Mouse (Mus musculus): ENCODE results near the gene Cd164l2. TPM values are rescaled to one million over a fixed set of nuclear protein-coding genes. Genes with fewer than 3 reads are reported as not detected.

Cd164l2 gene
- total and polyA plus RNA-seq, 2 experiments from 2014 or later = 4.6 to 6.1 TPM

- WGBS = 2% methylated on average over 31 of the region's 31 CpGs
- ATAC-seq (no peak), DNase-seq (no peak)
- no peak for TF ChIP-seq CTCF (IDR thresholded peaks at IDR 0.05; ENCODE audit: low read depth)
- Histone ChIP-seq H3K4me2 (ENCODE audit: low read depth) (peak overlapping the region; percentile 48), H3K27me3 (ENCODE audit: insufficient read depth, low read length) (peaks cover 29% of the 10 kb centered on the region), H3K9me3 (ENCODE audit: low read length) (no peaks in the 10 kb centered on the region), H3K27ac (ENCODE audit: low read depth, low read length) (no peak overlapping the region), H3K4me1 (ENCODE audit: insufficient read depth) (no peaks in the 10 kb centered on the region), H3K9ac (peak overlapping the region; percentile 48; the same call in 1 of the 2 replicates), H3K4me3 (ENCODE audit: low read depth, low read length) (peak overlapping the region; percentile 33), H3K36me3 (ENCODE audit: insufficient read depth) (no peaks in the 10 kb centered on the region)
Observed at GRCm38 (mm10) chr4:133251214-133251613, 39.3 kb downstream of the Cd164l2 start.

GRCm38 (mm10) chr4:133252089-133252488 lies 40.2 kb downstream of the Cd164l2 start:
- peak; percentile 49 for TF ChIP-seq CTCF (IDR thresholded peaks at IDR 0.05; ENCODE audit: low read depth)
- Histone ChIP-seq H3K36me3 (ENCODE audit: insufficient read depth) (no peaks in the 10 kb centered on the region), H3K9me3 (ENCODE audit: low read length) (no peaks in the 10 kb centered on the region), H3K4me3 (ENCODE audit: low read depth, low read length) (no peak overlapping the region), H3K4me1 (ENCODE audit: insufficient read depth) (no peaks in the 10 kb centered on the region), H3K27ac (ENCODE audit: low read depth, low read length) (no peak overlapping the region), H3K9ac (no peak overlapping the region), H3K4me2 (ENCODE audit: low read depth) (no peak overlapping the region), H3K27me3 (ENCODE audit: insufficient read depth, low read length) (peaks cover 36% of the 10 kb centered on the region)
- peak; percentile 37 for DNase-seq
- no peak for ATAC-seq
- WGBS = 42% methylated on average over 4 of the region's 4 CpGs

- TF ChIP-seq CTCF (IDR thresholded peaks at IDR 0.05; ENCODE audit: low read depth) = no peak
- 79% methylated on average over 12 of the region's 12 CpGs for WGBS
- peaks cover 28% of the 10 kb centered on the region for H3K27me3 ChIP-seq (ENCODE audit: insufficient read depth, low read length)
Observed at GRCm38 (mm10) chr4:133253412-133253811, 41.5 kb downstream of the Cd164l2 start.

GRCm38 (mm10) chr4:133255392-133255791 lies 43.5 kb downstream of the Cd164l2 start:
- Histone ChIP-seq H3K4me2 (ENCODE audit: low read depth) (no peak overlapping the region), H3K9me3 (ENCODE audit: low read length) (no peaks in the 10 kb centered on the region), H3K36me3 (ENCODE audit: insufficient read depth) (no peaks in the 10 kb centered on the region), H3K9ac (no peak overlapping the region), H3K4me1 (ENCODE audit: insufficient read depth) (no peaks in the 10 kb centered on the region), H3K27me3 (ENCODE audit: insufficient read depth, low read length) (peaks cover 24% of the 10 kb centered on the region), H3K27ac (ENCODE audit: low read depth, low read length) (no peak overlapping the region), H3K4me3 (ENCODE audit: low read depth, low read length) (no peak overlapping the region)
- ATAC-seq (no peak), DNase-seq (no peak)
- TF ChIP-seq CTCF (IDR thresholded peaks at IDR 0.05; ENCODE audit: low read depth) = no peak
- WGBS = 72% methylated on average over 6 of the region's 6 CpGs

More at GRCm38 (mm10) chr4:133253412-133253811, 41.5 kb downstream of the Cd164l2 start:
- Histone ChIP-seq H3K4me1 (ENCODE audit: insufficient read depth) (no peaks in the 10 kb centered on the region), H3K4me3 (ENCODE audit: low read depth, low read length) (no peak overlapping the region), H3K36me3 (ENCODE audit: insufficient read depth) (no peaks in the 10 kb centered on the region), H3K9me3 (ENCODE audit: low read length) (no peaks in the 10 kb centered on the region), H3K27ac (ENCODE audit: low read depth, low read length) (no peak overlapping the region), H3K9ac (no peak overlapping the region), H3K4me2 (ENCODE audit: low read depth) (no peak overlapping the region)
- DNase-seq (no peak), ATAC-seq (no peak)

GRCm38 (mm10) chr4:133256820-133257219 lies 44.9 kb downstream of the Cd164l2 start:
- Histone ChIP-seq H3K27me3 (ENCODE audit: insufficient read depth, low read length) (peaks cover 14% of the 10 kb centered on the region; the same call in 1 of the 2 replicates), H3K27ac (ENCODE audit: low read depth, low read length) (no peak overlapping the region), H3K9ac (no peak overlapping the region), H3K4me2 (ENCODE audit: low read depth) (peak overlapping the region; percentile 27), H3K4me3 (ENCODE audit: low read depth, low read length) (no peak overlapping the region), H3K9me3 (ENCODE audit: low read length) (no peaks in the 10 kb centered on the region), H3K36me3 (ENCODE audit: insufficient read depth) (no peaks in the 10 kb centered on the region), H3K4me1 (ENCODE audit: insufficient read depth) (no peaks in the 10 kb centered on the region)
- TF ChIP-seq CTCF (IDR thresholded peaks at IDR 0.05; ENCODE audit: low read depth) = no peak
- peak; percentile 68; the same call in 1 of the 2 replicates for ATAC-seq
- 20% methylated on average over 24 of the region's 24 CpGs for WGBS
- no peak for DNase-seq

GRCm38 (mm10) chr4:133257230-133257629 lies 45.3 kb downstream of the Cd164l2 start:
- ATAC-seq (no peak), DNase-seq (no peak)
- H3K9me3 ChIP-seq (ENCODE audit: low read length) = no peaks in the 10 kb centered on the region
- WGBS = 39% methylated on average over 12 of the region's 12 CpGs
- no peaks in the 10 kb centered on the region for H3K36me3 ChIP-seq (ENCODE audit: insufficient read depth)
- no peak for TF ChIP-seq CTCF (IDR thresholded peaks at IDR 0.05; ENCODE audit: low read depth)
- H3K27me3 ChIP-seq (ENCODE audit: insufficient read depth, low read length) = 0 out of 2 replicates have a peak, but pooled peaks cover 11% of the 10 kb centered on the region
- no peak overlapping the region for H3K27ac ChIP-seq (ENCODE audit: low read depth, low read length)
- H3K4me3 ChIP-seq (ENCODE audit: low read depth, low read length) = no peak overlapping the region
- H3K9ac ChIP-seq = no peak overlapping the region
- H3K4me1 ChIP-seq (ENCODE audit: insufficient read depth) = no peaks in the 10 kb centered on the region
- H3K4me2 ChIP-seq (ENCODE audit: low read depth) = peak overlapping the region; percentile 27; the same call in 1 of the 2 replicates

- Histone ChIP-seq H3K9me3 (ENCODE audit: low read length) (no peaks in the 10 kb centered on the region), H3K9ac (no peak overlapping the region), H3K4me3 (ENCODE audit: low read depth, low read length) (no peak overlapping the region), H3K27me3 (ENCODE audit: insufficient read depth, low read length) (0 out of 2 replicates have a peak, but pooled peaks cover 7% of the 10 kb centered on the region), H3K36me3 (ENCODE audit: insufficient read depth) (no peaks in the 10 kb centered on the region), H3K4me1 (ENCODE audit: insufficient read depth) (no peaks in the 10 kb centered on the region), H3K27ac (ENCODE audit: low read depth, low read length) (no peak overlapping the region), H3K4me2 (ENCODE audit: low read depth) (no peak overlapping the region)
- TF ChIP-seq CTCF (IDR thresholded peaks at IDR 0.05; ENCODE audit: low read depth) = no peak
- no peak for DNase-seq
- WGBS = 83% methylated on average over 12 of the region's 12 CpGs
- no peak for ATAC-seq
Observed at GRCm38 (mm10) chr4:133257798-133258408, 46.0 kb downstream of the Cd164l2 start.

Measured in forebrain, postnatal 0 days (tissue).